Mouse (Mus musculus) right cerebral cortex, postnatal 10 days (tissue): ENCODE measurements around the gene Heg1.

Experiments used
- DNase-seq, 2 experiments: peaks; one replicate each; pipeline ENCODE4 v3.0.0; 2021; ENCODE audit warnings: low spot score in 2 of 2

The Heg1 gene

GRCm38 (mm10) chr16:33706111-33706890 lies 22.1 kb downstream of the Heg1 start:
- no peak for DNase-seq

DNA sequence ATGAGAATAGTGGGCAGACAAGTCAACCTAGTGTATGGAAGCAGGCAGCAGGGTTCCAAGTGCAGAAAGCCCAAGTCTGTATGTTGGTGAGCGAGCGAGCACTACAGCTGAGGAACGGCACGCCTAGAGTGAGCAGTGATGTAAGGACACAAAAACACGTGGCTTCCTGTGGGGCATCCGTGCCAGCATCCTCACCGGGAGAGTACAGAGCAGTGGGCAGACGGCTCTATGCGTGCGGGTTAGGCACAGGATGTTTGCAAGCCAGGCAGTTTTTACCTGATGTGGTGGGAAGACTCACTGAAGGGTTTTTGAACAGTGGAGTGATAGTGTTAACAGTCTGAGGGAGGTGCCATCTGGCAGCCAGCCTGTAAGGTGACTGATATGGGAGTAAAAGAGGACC lies 23.9 kb downstream of the Heg1 start:
- DNase-seq: no peak

DNA sequence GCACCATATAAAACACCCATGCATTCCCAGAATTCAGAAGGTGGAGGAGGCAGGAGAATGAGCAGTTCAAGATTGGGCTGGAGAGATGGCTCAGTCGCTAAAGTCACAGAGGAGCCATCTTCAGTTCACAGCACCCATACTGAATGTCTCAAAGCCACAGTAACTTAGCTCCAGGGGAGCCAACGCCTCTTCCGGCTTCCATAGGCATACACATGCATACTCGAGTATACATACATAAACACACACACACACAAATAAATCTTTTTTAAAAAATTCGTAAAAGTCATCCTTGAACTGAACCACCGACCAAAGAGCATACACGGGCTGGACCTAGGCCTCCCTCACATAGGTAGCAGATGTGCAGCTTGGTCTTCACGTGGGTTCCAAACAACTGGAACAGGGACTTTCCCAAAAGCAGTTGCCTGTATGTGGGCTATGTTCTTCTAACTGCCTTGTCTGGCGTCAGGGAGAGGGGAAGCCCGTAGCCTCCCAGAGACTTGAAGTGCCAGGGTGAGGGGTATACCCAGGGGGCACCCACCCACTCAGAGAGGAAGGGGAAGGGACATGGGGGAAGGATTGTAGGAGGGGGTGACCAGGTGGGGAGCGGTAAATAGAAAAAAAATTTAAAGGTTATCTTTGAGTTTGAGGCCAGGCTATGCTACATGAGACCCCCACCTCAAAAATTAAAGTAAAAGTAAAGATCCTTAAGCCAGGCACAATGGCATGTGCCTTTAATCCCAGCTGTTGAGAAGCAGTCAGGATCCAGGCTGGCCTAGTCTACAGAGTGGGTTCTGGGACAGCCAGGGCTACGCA lies 24.6 kb downstream of the Heg1 start:
- no peak for DNase-seq

DNA sequence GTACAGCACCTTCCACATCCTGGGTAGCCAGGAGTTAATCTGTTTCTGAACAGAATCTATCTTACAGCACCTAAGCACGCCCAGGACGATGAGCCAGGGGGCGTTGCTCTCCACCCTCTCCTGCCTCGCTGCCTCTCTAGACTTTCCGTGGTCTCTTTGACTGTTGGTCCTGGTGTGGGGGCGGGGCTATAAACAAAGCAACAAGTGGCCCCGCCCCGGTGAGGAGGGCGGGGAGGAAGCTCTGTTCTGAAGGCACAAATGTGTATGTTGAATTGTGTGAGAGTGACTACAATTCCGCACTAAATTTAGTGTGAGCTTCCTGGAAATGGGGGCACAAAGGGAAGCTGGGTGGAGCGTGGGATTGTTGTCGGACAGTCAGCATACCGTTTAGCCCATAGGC lies 30.1 kb downstream of the Heg1 start:
- DNase-seq: peak; percentile 40 to 46

GRCm38 (mm10) chr16:33723241-33723640 lies 39.1 kb downstream of the Heg1 start:
- no peak for DNase-seq

GRCm38 (mm10) chr16:33723983-33724382 lies 39.8 kb downstream of the Heg1 start:
- no peak for DNase-seq

- DNase-seq: no peak
Measured at GRCm38 (mm10) chr16:33726261-33726660, 42.1 kb downstream of the Heg1 start.

- DNase-seq: no peak
Measured at GRCm38 (mm10) chr16:33726892-33727291, 42.7 kb downstream of the Heg1 start.

DNA sequence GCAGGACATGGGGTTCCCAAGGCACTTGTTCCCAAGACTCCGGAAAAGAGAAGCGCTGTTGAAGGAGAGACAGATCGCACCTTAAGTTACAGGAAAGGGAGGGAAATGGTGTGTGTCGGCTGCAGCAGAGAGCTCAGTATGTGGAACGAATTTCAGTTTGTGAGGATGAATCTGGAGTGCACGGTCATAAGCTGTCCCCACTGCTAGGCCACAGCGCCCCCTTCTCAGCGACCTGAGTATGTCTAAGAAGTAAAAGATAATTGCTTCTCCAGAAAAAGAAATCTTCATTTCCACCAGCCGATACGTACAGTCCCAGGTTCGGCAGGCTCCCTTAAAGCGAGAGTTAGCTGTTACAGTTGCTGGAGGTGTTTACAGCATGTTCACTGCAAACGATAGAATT lies 44.3 kb downstream of the Heg1 start:
- DNase-seq: no peak

GRCm38 (mm10) chr16:33731291-33731690 lies 47.1 kb downstream of the Heg1 start:
- no peak for DNase-seq

DNA sequence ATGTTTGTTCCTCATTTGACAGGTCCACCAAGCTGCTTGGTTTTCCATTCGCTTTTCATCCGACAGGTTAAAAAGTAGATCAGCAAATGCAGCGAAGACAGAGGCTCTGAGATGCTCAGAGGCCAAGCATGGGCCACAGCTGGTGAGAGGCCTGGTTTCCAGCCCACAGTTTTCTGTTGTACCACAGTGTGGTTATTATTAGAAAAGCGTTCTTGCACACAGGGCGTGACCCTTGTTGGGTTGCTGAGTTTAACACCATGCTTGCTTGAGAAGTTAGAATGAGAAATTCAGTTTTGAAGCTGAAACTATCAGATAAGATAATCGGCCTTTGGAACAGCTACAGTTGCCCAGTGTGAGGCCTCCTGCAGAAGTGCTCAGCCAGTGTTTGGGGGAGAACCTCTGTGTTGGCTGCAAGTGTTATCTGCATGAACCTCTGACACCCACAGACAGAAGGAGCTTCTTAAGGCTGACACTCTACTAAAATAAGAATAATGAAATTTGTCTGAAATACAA lies 48.1 kb downstream of the Heg1 start:
- no peak for DNase-seq

DNA sequence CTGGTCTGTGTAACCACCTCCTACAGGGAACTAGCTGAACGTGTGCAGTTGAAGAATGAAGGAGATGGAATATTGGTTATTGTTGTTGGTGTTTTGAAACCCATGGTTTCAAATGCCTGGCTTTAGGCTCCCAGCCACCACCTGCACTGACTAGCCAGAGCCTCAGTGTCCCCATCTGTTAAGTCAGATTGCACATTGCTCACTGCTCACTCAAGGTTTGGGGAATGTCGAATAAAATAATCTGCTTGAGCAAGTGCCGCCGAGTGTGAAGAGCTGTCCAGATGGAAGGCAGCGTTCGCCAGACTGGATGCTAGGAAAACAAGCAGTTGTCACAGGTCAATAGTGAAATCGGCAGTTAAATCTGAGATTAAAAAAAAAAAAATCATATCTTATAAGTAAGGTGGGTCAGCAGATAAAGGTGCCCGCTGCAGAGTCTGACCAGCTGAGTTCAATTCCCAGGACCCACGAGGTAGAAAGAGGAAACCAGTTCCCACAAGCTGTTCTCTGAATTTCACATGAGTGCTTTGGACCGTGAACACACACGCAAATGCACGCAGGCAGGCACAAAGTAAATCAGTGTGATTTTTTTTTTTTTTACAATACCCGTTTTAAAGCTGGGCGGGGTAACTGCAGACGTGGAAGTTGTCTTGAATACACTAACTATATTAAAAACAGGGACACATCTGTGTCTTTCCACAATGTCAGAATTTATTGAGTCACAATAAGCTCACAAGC lies 48.8 kb downstream of the Heg1 start:
- no peak for DNase-seq

DNA sequence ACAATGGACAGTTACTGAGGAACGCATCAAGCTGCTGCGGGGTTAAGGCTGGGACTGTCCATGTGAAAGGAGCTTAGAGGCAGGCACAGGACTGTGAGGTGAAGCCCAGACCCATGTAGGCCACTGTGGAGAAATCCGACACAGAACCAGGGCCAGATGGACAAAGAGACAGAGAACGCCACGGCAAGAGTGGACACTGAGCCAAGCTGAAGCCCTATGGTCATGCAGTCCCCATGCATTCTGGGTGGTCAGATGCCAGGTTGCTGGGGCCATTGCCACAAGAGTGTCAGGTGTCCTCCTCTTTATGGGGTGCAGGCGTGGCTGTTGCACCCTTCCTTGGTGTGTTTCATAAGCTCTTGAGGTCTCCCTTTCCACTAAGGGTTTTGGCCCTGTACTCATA lies 49.7 kb downstream of the Heg1 start:
- DNase-seq: no peak

DNA sequence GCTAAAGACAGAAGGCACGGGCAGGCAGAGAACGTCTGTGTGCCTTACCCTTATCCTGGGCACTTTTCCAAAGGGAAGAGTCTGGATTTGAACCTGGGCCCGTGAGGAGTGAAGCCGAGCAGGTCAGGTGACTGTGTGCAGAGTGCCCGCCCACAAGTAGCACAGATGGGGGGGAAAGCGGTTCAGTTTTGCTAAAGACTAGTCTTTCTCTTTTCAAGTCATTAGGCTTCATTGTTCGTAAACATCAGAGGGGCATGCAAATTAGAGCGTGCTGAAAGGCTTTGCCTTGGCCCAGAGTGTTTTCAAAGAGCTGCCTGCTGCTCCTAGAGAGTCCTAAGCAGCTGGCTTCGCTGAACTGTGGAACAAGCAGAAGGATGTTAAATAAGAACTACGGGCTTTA lies 50.4 kb downstream of the Heg1 start:
- DNase-seq: peak; percentile 71 to 86

- DNase-seq: no peak
Measured at GRCm38 (mm10) chr16:33735238-33735637, 51.1 kb downstream of the Heg1 start.

GRCm38 (mm10) chr16:33735791-33736190 lies 51.6 kb downstream of the Heg1 start:
- no peak for DNase-seq

GRCm38 (mm10) chr16:33736746-33737145 lies 52.6 kb downstream of the Heg1 start:
- DNase-seq: no peak

DNA sequence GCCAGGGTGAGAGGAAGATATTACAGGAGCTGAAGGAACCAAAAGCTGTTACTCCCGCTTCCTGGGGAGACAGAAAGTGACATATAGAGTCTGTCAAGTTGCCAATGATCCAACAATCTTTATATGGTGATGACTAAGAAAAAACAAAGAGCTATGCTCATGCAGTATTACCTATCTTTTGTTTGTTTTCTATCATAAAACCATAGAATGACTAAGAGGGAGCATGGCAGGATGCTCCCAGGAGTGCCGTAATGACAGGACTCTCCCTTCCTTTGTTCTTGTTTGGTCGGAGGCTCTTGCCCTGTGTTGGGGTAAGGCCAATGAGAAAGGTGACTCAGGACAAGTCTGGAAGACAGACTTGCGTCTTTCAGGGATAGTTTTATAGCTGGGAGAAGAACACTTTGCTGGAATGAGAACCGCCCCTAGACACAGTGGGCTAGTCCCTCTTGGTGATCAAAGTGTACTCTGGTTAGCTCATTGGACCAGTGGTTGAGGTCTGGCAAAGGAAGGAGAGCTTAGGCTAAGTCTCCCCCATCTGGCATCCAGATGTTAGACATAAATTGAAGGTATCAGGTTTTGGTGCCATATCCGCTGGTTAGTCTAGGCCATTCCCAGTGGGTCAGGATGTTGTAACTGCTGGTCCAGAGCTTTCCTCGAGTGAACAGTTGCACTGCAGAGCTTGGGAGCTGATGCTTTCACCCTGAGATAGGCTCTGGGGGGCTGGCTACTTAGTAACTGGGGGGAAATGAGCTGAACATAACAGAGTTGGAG lies 55.0 kb downstream of the Heg1 start:
- no peak for DNase-seq

DNA sequence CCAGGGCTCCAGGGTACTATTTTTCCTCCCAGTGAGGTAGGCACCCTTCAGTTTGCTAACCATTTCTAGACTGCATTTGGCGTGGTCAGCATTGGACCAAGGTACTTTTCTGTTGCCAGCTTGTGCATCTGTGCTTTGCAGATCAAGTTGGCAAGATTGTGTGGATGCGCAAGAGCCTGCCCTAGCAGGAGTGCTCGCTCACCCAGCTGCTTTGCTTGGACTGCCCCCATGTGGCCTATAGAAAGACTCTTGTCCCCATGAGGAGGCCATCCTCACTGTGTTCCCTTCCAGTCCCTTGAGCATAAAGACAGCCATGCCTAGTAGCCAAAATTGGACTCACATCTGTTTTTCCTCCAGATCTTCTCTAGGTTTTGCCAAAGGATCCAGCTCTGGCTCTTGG lies 55.6 kb downstream of the Heg1 start:
- DNase-seq: peak; percentile 85 to 86

- DNase-seq: peak in 1 of 2 experiments; percentile 29
Measured at GRCm38 (mm10) chr16:33740416-33740815, 56.2 kb downstream of the Heg1 start.

GRCm38 (mm10) chr16:33741795-33742194 lies 57.6 kb downstream of the Heg1 start:
- peak in 1 of 2 experiments; percentile 22 for DNase-seq
